Mouse (Mus musculus) intestine, embryonic 16.5 days (tissue): ENCODE results near the gene Mip. TPM values are rescaled to one million over a fixed set of nuclear protein-coding genes. Genes with fewer than 3 reads are reported as not detected.

Source experiments
- ATAC-seq: fragments of 200-750 bp; cut with Nextera tagmentation; 2 replicates; pipeline ENCODE4 v1.8.0; 2017; ENCODE audit warnings: moderate TSS enrichment, moderate library complexity
- H3K27ac ChIP-seq: fragments of 300-500 bp; sonication (generic); 2 replicates; pipeline ENCODE4 v1.5.1; 2014; ENCODE audit warnings: mild to moderate bottlenecking, low read length
- H3K27me3 ChIP-seq: fragments of 300-500 bp; sonication (generic); replicated peaks from 2 replicates; pipeline ENCODE4 v1.6.1; 2014; ENCODE audit warnings: low read length, control low read depth, mixed read lengths; ENCODE audit not compliant: control insufficient read depth, insufficient read depth
- H3K36me3 ChIP-seq: fragments of 300-500 bp; sonication (generic); 2 replicates; pipeline ENCODE4 v1.6.1; 2014; ENCODE audit warnings: low read length, control low read depth; ENCODE audit not compliant: control insufficient read depth, insufficient read depth
- H3K4me1 ChIP-seq: fragments of 300-500 bp; sonication (generic); 2 replicates; pipeline ENCODE4 v1.6.1; 2014; ENCODE audit warnings: low read length, control low read depth, mixed read lengths; ENCODE audit not compliant: control insufficient read depth, insufficient read depth
- H3K4me2 ChIP-seq: fragments of 300-500 bp; sonication (generic); 2 replicates; pipeline ENCODE4 v1.6.1; 2014; ENCODE audit warnings: low read depth, low read length, control low read depth
- H3K4me3 ChIP-seq: fragments of 300-500 bp; sonication (generic); 2 replicates; pipeline ENCODE4 v1.5.1; 2014; ENCODE audit warnings: mild to moderate bottlenecking, low read length
- H3K9ac ChIP-seq: fragments of 300-500 bp; sonication (generic); 2 replicates; pipeline ENCODE4 v1.6.1; 2014; ENCODE audit warnings: low read depth, low read length
- H3K9me3 ChIP-seq: fragments of 300-500 bp; sonication (generic); 2 replicates; pipeline ENCODE4 v1.6.1; 2016; ENCODE audit warnings: low read length, control low read depth; ENCODE audit not compliant: control insufficient read depth
- whole genome bisulfite sequencing: fragments of 180-500 bp; shearing (Covaris S2); extraction: QIAGEN DNeasy Blood & Tissue Kit; methylation state at CpG from one replicate; pipeline ENCODE4 v1.1.7; 2014; 5-methylcytosine and 5-hydroxymethylcytosine counted together
- polyA plus RNA-seq: library from polyadenylated mRNA; unstranded; fragments of >200 nt; fragmentation: Nextera tagmentation; extraction: Ambion mirVana; gene quantifications from 2 replicates; pipeline ENCODE4 v1.2.1, GENCODE M21; 2015

The Mip gene
- polyA plus RNA-seq, 1 experiment from 2014 or later, result 0.06 TPM

- no peak for ATAC-seq
Measured at GRCm38 (mm10) chr10:128236321-128236720, 10.7 kb downstream of the Mip start.

DNA sequence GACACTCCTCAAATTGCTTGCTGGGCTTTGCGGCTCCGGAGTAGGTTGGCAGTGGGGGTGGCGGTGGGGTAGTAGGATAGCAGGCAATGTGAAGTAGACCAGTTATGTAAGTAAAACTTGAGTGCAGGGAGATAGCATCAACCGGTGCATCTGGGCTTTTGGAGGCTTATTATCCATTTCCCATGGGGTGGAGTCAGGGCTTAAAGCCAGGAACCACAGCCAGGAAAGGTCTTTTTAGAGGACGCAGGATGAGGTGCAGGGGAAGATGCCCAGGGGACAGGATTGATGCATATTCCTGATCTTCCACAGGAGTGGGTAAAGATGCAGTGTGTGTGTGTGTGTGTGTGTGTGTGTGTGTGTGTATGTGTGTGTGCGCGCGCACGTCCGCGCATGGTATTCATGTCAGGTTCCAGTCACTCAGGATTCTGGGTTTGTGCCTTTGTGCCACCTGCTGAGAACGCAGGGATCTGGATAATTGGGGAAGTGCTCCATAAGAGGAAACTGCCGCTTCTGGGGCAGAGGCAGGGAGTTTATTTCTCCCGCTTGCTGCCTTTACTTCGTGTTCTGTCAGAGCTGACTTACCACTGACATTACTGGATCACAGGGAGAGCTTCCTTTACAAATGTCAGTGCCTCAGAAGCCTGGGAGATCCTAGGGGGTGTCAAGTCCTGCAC lies 12.3 kb downstream of the Mip start:
- Histone ChIP-seq H3K9me3 (no peaks in the 10 kb centered on the region), H3K27me3 (no peaks in the 10 kb centered on the region), H3K9ac (no peak overlapping the region), H3K4me1 (no peaks in the 10 kb centered on the region; the same call in 1 of the 2 replicates), H3K27ac (no peak overlapping the region), H3K36me3 (no peaks in the 10 kb centered on the region; the same call in 1 of the 2 replicates), H3K4me3 (no peak overlapping the region), H3K4me2 (no peak overlapping the region)
- 80% methylated on average over 15 of the region's 15 CpGs for WGBS
- no peak for ATAC-seq

More at GRCm38 (mm10) chr10:128236321-128236720, 10.7 kb downstream of the Mip start:
- no peak overlapping the region for H3K27ac ChIP-seq
- no peak overlapping the region for H3K4me2 ChIP-seq
- no peaks in the 10 kb centered on the region; the same call in 1 of the 2 replicates for H3K4me1 ChIP-seq
- H3K27me3 ChIP-seq, result no peaks in the 10 kb centered on the region
- no peak overlapping the region for H3K4me3 ChIP-seq
- H3K9me3 ChIP-seq, result no peaks in the 10 kb centered on the region
- no peaks in the 10 kb centered on the region; the same call in 1 of the 2 replicates for H3K36me3 ChIP-seq
- WGBS, result 73% methylated on average over 4 of the region's 4 CpGs
- no peak overlapping the region for H3K9ac ChIP-seq

DNA sequence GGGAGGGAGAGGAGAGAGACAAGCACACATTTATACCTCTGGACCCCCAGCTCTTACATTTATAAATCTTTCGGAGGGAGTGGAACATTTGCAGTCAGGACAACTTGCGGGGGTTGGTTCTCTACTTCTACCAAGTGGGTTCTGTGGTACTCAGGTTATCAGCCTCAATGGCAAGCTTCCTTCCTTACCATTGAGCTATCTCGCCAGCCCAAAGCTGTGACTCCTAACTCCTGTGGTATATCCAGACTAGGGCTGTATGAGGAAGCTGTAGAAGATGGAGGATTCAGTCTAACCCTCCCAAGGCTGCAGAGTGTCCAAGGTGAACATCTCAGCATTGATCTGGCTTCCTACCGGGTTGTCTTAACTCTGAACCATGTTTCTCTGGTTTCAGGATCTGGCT lies 13.5 kb downstream of the Mip start:
- Histone ChIP-seq H3K4me2 (no peak overlapping the region), H3K4me3 (no peak overlapping the region), H3K9me3 (no peaks in the 10 kb centered on the region), H3K27me3 (no peaks in the 10 kb centered on the region), H3K4me1 (no peaks in the 10 kb centered on the region), H3K9ac (no peak overlapping the region), H3K27ac (no peak overlapping the region), H3K36me3 (no peaks in the 10 kb centered on the region; the same call in 1 of the 2 replicates)
- ATAC-seq, result no peak
- WGBS, result 85% methylated on average over 4 of the region's 4 CpGs

DNA sequence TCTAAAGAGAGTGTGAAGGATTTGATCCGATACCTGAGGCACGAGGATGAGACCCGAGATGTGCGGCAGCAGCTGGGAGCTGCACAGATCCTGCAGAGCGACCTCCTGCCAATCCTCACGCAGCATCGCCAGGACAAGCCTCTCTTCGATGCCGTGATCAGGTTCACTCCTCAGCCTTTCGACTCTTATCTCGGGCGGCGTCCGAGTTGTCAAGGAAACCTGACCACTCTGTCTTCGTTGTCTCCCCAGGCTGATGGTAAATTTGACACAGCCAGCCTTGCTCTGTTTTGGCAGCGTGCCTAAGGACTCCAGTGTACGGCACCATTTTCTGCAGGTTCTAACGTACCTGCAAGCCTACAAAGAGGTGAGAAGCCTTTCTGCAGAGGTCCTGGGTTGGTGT lies 14.5 kb downstream of the Mip start:
- H3K9ac ChIP-seq, result no peak overlapping the region
- no peaks in the 10 kb centered on the region; the same call in 1 of the 2 replicates for H3K36me3 ChIP-seq
- no peak overlapping the region for H3K27ac ChIP-seq
- H3K4me2 ChIP-seq, result no peak overlapping the region
- H3K4me1 ChIP-seq, result no peaks in the 10 kb centered on the region
- no peaks in the 10 kb centered on the region for H3K27me3 ChIP-seq
- H3K9me3 ChIP-seq, result no peaks in the 10 kb centered on the region
- ATAC-seq, result no peak
- WGBS, result 82% methylated on average over 18 of the region's 18 CpGs
- no peak overlapping the region for H3K4me3 ChIP-seq

DNA sequence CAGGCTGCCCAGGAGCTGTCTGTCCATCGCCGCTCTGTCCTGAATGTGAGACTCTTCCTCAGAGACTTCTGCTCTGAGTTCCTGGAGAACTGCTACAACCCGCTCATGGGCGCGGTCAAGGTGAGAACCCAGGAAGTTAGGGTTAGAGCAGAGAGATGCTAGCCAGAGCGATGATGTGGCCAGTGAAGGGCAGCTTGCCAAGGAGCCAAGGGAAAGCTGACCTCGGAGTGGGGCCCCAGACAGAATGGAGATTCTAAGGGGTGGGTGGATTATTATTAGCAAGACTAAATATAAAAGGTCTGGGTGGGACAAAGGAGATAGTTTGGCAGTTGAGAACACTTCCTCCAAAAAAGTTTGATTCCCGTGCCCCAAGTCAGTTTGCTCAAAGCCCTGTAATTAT lies 17.6 kb downstream of the Mip start:
- H3K9me3 ChIP-seq, result no peaks in the 10 kb centered on the region
- H3K4me2 ChIP-seq, result no peak overlapping the region
- H3K27me3 ChIP-seq, result no peaks in the 10 kb centered on the region
- no peaks in the 10 kb centered on the region for H3K4me1 ChIP-seq
- no peak overlapping the region for H3K9ac ChIP-seq
- no peak for ATAC-seq
- H3K4me3 ChIP-seq, result no peak overlapping the region
- peaks cover 3% of the 10 kb centered on the region; the same call in 1 of the 2 replicates for H3K36me3 ChIP-seq
- no peak overlapping the region for H3K27ac ChIP-seq
- WGBS, result 94% methylated on average over 8 of the region's 8 CpGs

- Histone ChIP-seq H3K4me1 (no peaks in the 10 kb centered on the region), H3K9ac (no peak overlapping the region), H3K4me2 (no peak overlapping the region), H3K36me3 (peaks cover 3% of the 10 kb centered on the region; the same call in 1 of the 2 replicates), H3K27ac (no peak overlapping the region), H3K4me3 (no peak overlapping the region), H3K9me3 (no peaks in the 10 kb centered on the region), H3K27me3 (no peaks in the 10 kb centered on the region)
- 95% methylated on average over 15 of the region's 15 CpGs for WGBS
- no peak for ATAC-seq
Measured at GRCm38 (mm10) chr10:128244121-128244520, 18.5 kb downstream of the Mip start.

GRCm38 (mm10) chr10:128247020-128247732 lies 21.5 kb downstream of the Mip start:
- Histone ChIP-seq H3K4me2 (no peak overlapping the region), H3K4me1 (no peaks in the 10 kb centered on the region), H3K36me3 (peaks cover 6% of the 10 kb centered on the region; the same call in 1 of the 2 replicates), H3K9me3 (no peaks in the 10 kb centered on the region), H3K27me3 (no peaks in the 10 kb centered on the region), H3K27ac (peak overlapping the region; percentile 58; the same call in 1 of the 2 replicates), H3K4me3 (no peak overlapping the region), H3K9ac (no peak overlapping the region)
- ATAC-seq, result 0 out of 2 replicates have a peak, but pooled peaks have one; percentile 56
- 85% methylated on average over 17 of the region's 17 CpGs for WGBS

DNA sequence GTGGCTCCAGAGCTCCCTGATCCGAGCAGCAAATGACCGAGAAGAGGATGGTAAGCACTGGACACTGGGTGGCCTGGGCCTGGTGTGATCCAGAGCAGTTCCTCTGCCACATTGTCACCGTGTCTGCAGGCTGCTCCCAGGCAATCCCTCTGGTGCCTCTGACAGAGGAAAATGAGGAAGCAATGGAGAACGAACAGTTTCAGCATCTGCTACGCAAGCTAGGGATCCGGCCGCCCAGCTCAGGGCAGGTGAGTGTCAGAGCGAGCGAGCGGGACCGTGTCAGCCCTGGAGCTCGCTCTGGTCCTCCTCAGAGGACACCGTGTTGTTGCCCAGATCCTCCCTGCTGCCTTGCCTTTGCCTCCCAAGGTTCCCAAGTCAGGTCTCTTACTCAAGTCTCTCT lies 24.9 kb downstream of the Mip start:
- no peak for ATAC-seq
- no peaks in the 10 kb centered on the region for H3K9me3 ChIP-seq
- H3K4me3 ChIP-seq, result no peak overlapping the region
- no peaks in the 10 kb centered on the region for H3K4me1 ChIP-seq
- peaks cover 6% of the 10 kb centered on the region; the same call in 1 of the 2 replicates for H3K36me3 ChIP-seq
- WGBS, result 90% methylated on average over 13 of the region's 13 CpGs
- H3K4me2 ChIP-seq, result no peak overlapping the region
- H3K27ac ChIP-seq, result no peak overlapping the region
- no peaks in the 10 kb centered on the region for H3K27me3 ChIP-seq
- H3K9ac ChIP-seq, result no peak overlapping the region

GRCm38 (mm10) chr10:128253677-128254255 lies 28.1 kb downstream of the Mip start, which contains the start of gene Apon:
TSS of gene Apon (plus strand) at chr10:128254096.
- Histone ChIP-seq H3K9me3 (no peaks in the 10 kb centered on the region), H3K4me3 (no peak within 1 kb of the TSS), H3K9ac (no peak within 1 kb of the TSS), H3K36me3 (peaks cover 3% of the 10 kb centered on the region; the same call in 1 of the 2 replicates), H3K27me3 (no peaks in the 10 kb centered on the region), H3K4me1 (no peaks in the 10 kb centered on the region), H3K4me2 (no peak within 1 kb of the TSS), H3K27ac (no peak within 1 kb of the TSS)
- 0 out of 2 replicates have a peak, but pooled peaks have one; percentile 46 for ATAC-seq
- 79% methylated on average over 4 of the region's 4 CpGs for whole genome bisulfite sequencing
